Comparison of ENCODE assay signal across 9 mouse cellular contexts in genomic region chr10:106609177-106609981, GRCm38 (mm10).
DNase-seq lines count a peak whose midpoint lies in the region; ATAC-seq and TF ChIP-seq lines count a peak whose summit lies in the region.
"Had no signal": no experiment of that assay in that cellular context is flagged by ENCODE, and none has a peak within 500 bp of the region (broad histone marks: within the 10 kb centered on the region; RNA-seq: fewer than 3 reads in every experiment).

No protein-coding gene starts in this region.

- TF ChIP-seq POLR2A in kidney, adult 2 months (IDR thresholded peaks at IDR 0.05; ENCODE audit: low read depth, low read length), result no peak

- H3K27me3 ChIP-seq in kidney, adult 2 months (replicated peaks; ENCODE audit: control insufficient read depth, insufficient read depth, low read length), result no peaks in the 10 kb centered on the region
- no peaks in the 10 kb centered on the region for H3K27me3 ChIP-seq in hindbrain, embryonic 11.5 days (ENCODE audit: control insufficient read depth, insufficient read depth, low read length)
- no peaks in the 10 kb centered on the region for H3K27me3 ChIP-seq in midbrain, postnatal 0 days (ENCODE audit: insufficient read depth, low read length)

- H3K9ac ChIP-seq in hindbrain, embryonic 11.5 days (ENCODE audit: low read depth, low read length), result peak overlapping the region; percentile 15; the same call in 1 of the 2 replicates
- peak overlapping the region; percentile 44; the same call in 1 of the 2 replicates for H3K9ac ChIP-seq in midbrain, postnatal 0 days (replicated peaks; ENCODE audit: low read length, poor library complexity, severe bottlenecking)
- H3K9ac ChIP-seq: liver, embryonic 14.5 days had no signal

- no peaks in the 10 kb centered on the region for H3K9me3 ChIP-seq in hindbrain, embryonic 11.5 days (ENCODE audit: control insufficient read depth, low read length)
- H3K9me3 ChIP-seq in midbrain, postnatal 0 days (ENCODE audit: low read length), result no peaks in the 10 kb centered on the region

- H3K27ac ChIP-seq in kidney, adult 2 months (ENCODE audit: insufficient read depth, low read depth, low read length), result no peak overlapping the region
- H3K27ac ChIP-seq in hindbrain, embryonic 11.5 days (ENCODE audit: low read depth, low read length), result peak overlapping the region; percentile 78
- H3K27ac ChIP-seq in midbrain, postnatal 0 days (ENCODE audit: low read depth, low read length), result peak overlapping the region; percentile 68
- H3K27ac ChIP-seq: liver, embryonic 14.5 days had no signal

- H3K4me2 ChIP-seq in hindbrain, embryonic 11.5 days (replicated peaks; ENCODE audit: low read depth, low read length), result peak overlapping the region; percentile 33
- H3K4me2 ChIP-seq in midbrain, postnatal 0 days (ENCODE audit: low read depth, low read length, poor library complexity, severe bottlenecking), result peak overlapping the region; percentile 40

- peak; percentile 14 for DNase-seq in kidney, adult 2 months
- DNase-seq in kidney, postnatal 25 days, result no peak
- peak; percentile 29 for DNase-seq in ZHBTc4 (ENCODE audit: low read depth, low spot score)
- DNase-seq in hindbrain, embryonic 11.5 days (ENCODE audit: low spot score), result peak; percentile 72
- peak; percentile 75 for DNase-seq in midbrain, postnatal 0 days (ENCODE audit: low spot score)
- DNase-seq in frontal cortex, postnatal 25 days (ENCODE audit: low spot score in 2 of 2), result no peak
- DNase-seq in layer of hippocampus, postnatal 36 days, result no peak
- no peak for DNase-seq in cerebellum, postnatal 36 days

- no peaks in the 10 kb centered on the region for H3K36me3 ChIP-seq in kidney, adult 2 months (ENCODE audit: control insufficient read depth, insufficient read depth, low read length)
- no peaks in the 10 kb centered on the region for H3K36me3 ChIP-seq in hindbrain, embryonic 11.5 days (ENCODE audit: control insufficient read depth, insufficient read depth, low read length)
- no peaks in the 10 kb centered on the region for H3K36me3 ChIP-seq in midbrain, postnatal 0 days (ENCODE audit: insufficient read depth, low read length)

- H3K4me3 ChIP-seq in kidney, adult 2 months (ENCODE audit: insufficient read depth, low read depth, low read length), result no peak overlapping the region
- H3K4me3 ChIP-seq in hindbrain, embryonic 11.5 days (ENCODE audit: low read depth, low read length), result no peak overlapping the region
- peak overlapping the region; percentile 21 for H3K4me3 ChIP-seq in midbrain, postnatal 0 days (ENCODE audit: low read depth, low read length)

- TF ChIP-seq CTCF in kidney, adult 2 months (conservative IDR thresholded peaks at IDR 0.05; ENCODE audit: insufficient read depth, insufficient read length, low read depth, low read length), result no peak
- TF ChIP-seq CTCF in midbrain, postnatal 0 days (IDR thresholded peaks at IDR 0.05), result peak; percentile 74

- peak; percentile 89 for ATAC-seq in hindbrain, embryonic 11.5 days (ENCODE audit: low FRiP score)
- peak; percentile 79 for ATAC-seq in midbrain, postnatal 0 days (ENCODE audit: low FRiP score)

- H3K4me1 ChIP-seq in kidney, adult 2 months (ENCODE audit: control insufficient read depth, insufficient read depth, low read length), result no peaks in the 10 kb centered on the region
- no peaks in the 10 kb centered on the region for H3K4me1 ChIP-seq in hindbrain, embryonic 11.5 days (replicated peaks; ENCODE audit: control insufficient read depth, insufficient read depth, low read length)
- H3K4me1 ChIP-seq in midbrain, postnatal 0 days (ENCODE audit: insufficient read depth, low read length), result no peaks in the 10 kb centered on the region

- 11% methylated on average over 7 of the region's 7 CpGs for WGBS in kidney, adult 2 months
- WGBS in hindbrain, embryonic 11.5 days, result 7% methylated on average over 7 of the region's 7 CpGs
- 2% methylated on average over 7 of the region's 7 CpGs for WGBS in midbrain, postnatal 0 days

Comparison
In these comparisons a context has a peak if more than half of its experiments do, and no peak if none do; other contexts are left out.
1. DNase-seq: peak in kidney, adult 2 months (single experiment), ZHBTc4 (single experiment), hindbrain, embryonic 11.5 days (single experiment) and midbrain, postnatal 0 days (single experiment); none in kidney, postnatal 25 days (0 of 2), frontal cortex, postnatal 25 days (0 of 2), layer of hippocampus, postnatal 36 days (0 of 2) and cerebellum, postnatal 36 days (0 of 2).